Mouse (Mus musculus): ENCODE data around the gene Prkra. TPM values are rescaled to one million over a fixed set of nuclear protein-coding genes. Genes with fewer than 3 reads are reported as not detected.

The Prkra gene
- polyA plus RNA-seq, 1 experiment from 2014 or later, result 20.3 TPM

GRCm38 (mm10) chr2:76620188-76620587 is 27.6 kb downstream of the Prkra start:
- no peaks in the 10 kb centered on the region for H3K9me3 ChIP-seq (ENCODE audit: control insufficient read depth)
- TF ChIP-seq CTCF (IDR thresholded peaks at IDR 0.05; ENCODE audit: low read depth), result no peak
- H3K36me3 ChIP-seq (ENCODE audit: control insufficient read depth, insufficient read depth), result 0 out of 2 replicates have a peak, but pooled peaks cover 10% of the 10 kb centered on the region
- H3K27me3 ChIP-seq (replicated peaks; ENCODE audit: control insufficient read depth, insufficient read depth, low read length), result no peaks in the 10 kb centered on the region
- no peak overlapping the region for H3K27ac ChIP-seq (ENCODE audit: low read depth, low read length)
- H3K4me2 ChIP-seq (replicated peaks; ENCODE audit: low read depth), result no peak overlapping the region
- ATAC-seq, result no peak
- no peak overlapping the region for H3K4me3 ChIP-seq (ENCODE audit: low read depth, low read length)
- no peak overlapping the region for H3K9ac ChIP-seq (ENCODE audit: low read depth, low read length)
- no peaks in the 10 kb centered on the region for H3K4me1 ChIP-seq (replicated peaks; ENCODE audit: control insufficient read depth, insufficient read depth, low read length)
- WGBS, result 67% methylated on average over 5 of the region's 5 CpGs

GRCm38 (mm10) chr2:76618078-76618477 is 29.7 kb downstream of the Prkra start:
- no peaks in the 10 kb centered on the region for H3K4me1 ChIP-seq (replicated peaks; ENCODE audit: control insufficient read depth, insufficient read depth, low read length)
- no peak overlapping the region for H3K4me2 ChIP-seq (replicated peaks; ENCODE audit: low read depth)
- no peak overlapping the region for H3K27ac ChIP-seq (ENCODE audit: low read depth, low read length)
- no peaks in the 10 kb centered on the region for H3K27me3 ChIP-seq (replicated peaks; ENCODE audit: control insufficient read depth, insufficient read depth, low read length)
- no peak overlapping the region for H3K9ac ChIP-seq (ENCODE audit: low read depth, low read length)
- no peaks in the 10 kb centered on the region for H3K36me3 ChIP-seq (ENCODE audit: control insufficient read depth, insufficient read depth)
- 15% methylated on average over 1 of the region's 1 CpGs for WGBS
- H3K9me3 ChIP-seq (ENCODE audit: control insufficient read depth), result no peaks in the 10 kb centered on the region
- no peak overlapping the region for H3K4me3 ChIP-seq (ENCODE audit: low read depth, low read length)
- no peak for ATAC-seq
- TF ChIP-seq CTCF (IDR thresholded peaks at IDR 0.05; ENCODE audit: low read depth), result peak; percentile 81

GRCm38 (mm10) chr2:76611996-76612395 is 35.8 kb downstream of the Prkra start:
- WGBS, result 75% methylated on average over 3 of the region's 3 CpGs
- Histone ChIP-seq H3K9ac (ENCODE audit: low read depth, low read length) (no peak overlapping the region), H3K27ac (ENCODE audit: low read depth, low read length) (no peak overlapping the region), H3K4me3 (ENCODE audit: low read depth, low read length) (no peak overlapping the region), H3K4me1 (replicated peaks; ENCODE audit: control insufficient read depth, insufficient read depth, low read length) (0 out of 2 replicates have a peak, but pooled peaks cover 3% of the 10 kb centered on the region), H3K27me3 (replicated peaks; ENCODE audit: control insufficient read depth, insufficient read depth, low read length) (no peaks in the 10 kb centered on the region), H3K4me2 (replicated peaks; ENCODE audit: low read depth) (no peak overlapping the region), H3K36me3 (ENCODE audit: control insufficient read depth, insufficient read depth) (no peaks in the 10 kb centered on the region), H3K9me3 (ENCODE audit: control insufficient read depth) (no peaks in the 10 kb centered on the region)
- ATAC-seq, result no peak
- no peak for TF ChIP-seq CTCF (IDR thresholded peaks at IDR 0.05; ENCODE audit: low read depth)

GRCm38 (mm10) chr2:76610326-76611104 is 37.3 kb downstream of the Prkra start:
- Histone ChIP-seq H3K4me1 (replicated peaks; ENCODE audit: control insufficient read depth, insufficient read depth, low read length) (0 out of 2 replicates have a peak, but pooled peaks cover 3% of the 10 kb centered on the region), H3K4me3 (ENCODE audit: low read depth, low read length) (no peak overlapping the region), H3K9me3 (ENCODE audit: control insufficient read depth) (no peaks in the 10 kb centered on the region), H3K4me2 (replicated peaks; ENCODE audit: low read depth) (peak overlapping the region; percentile 51), H3K36me3 (ENCODE audit: control insufficient read depth, insufficient read depth) (no peaks in the 10 kb centered on the region), H3K9ac (ENCODE audit: low read depth, low read length) (no peak overlapping the region), H3K27ac (ENCODE audit: low read depth, low read length) (peak overlapping the region; percentile 66), H3K27me3 (replicated peaks; ENCODE audit: control insufficient read depth, insufficient read depth, low read length) (no peaks in the 10 kb centered on the region)
- WGBS, result 33% methylated on average over 10 of the region's 10 CpGs
- TF ChIP-seq CTCF (IDR thresholded peaks at IDR 0.05; ENCODE audit: low read depth), result no peak
- peak; percentile 83 for ATAC-seq

GRCm38 (mm10) chr2:76606704-76607103 is 41.1 kb downstream of the Prkra start:
- no peak overlapping the region for H3K27ac ChIP-seq (ENCODE audit: low read depth, low read length)
- TF ChIP-seq CTCF (IDR thresholded peaks at IDR 0.05; ENCODE audit: low read depth), result no peak
- no peaks in the 10 kb centered on the region for H3K27me3 ChIP-seq (replicated peaks; ENCODE audit: control insufficient read depth, insufficient read depth, low read length)
- H3K4me2 ChIP-seq (replicated peaks; ENCODE audit: low read depth), result no peak overlapping the region
- H3K4me1 ChIP-seq (replicated peaks; ENCODE audit: control insufficient read depth, insufficient read depth, low read length), result 0 out of 2 replicates have a peak, but pooled peaks cover 3% of the 10 kb centered on the region
- no peak overlapping the region for H3K9ac ChIP-seq (ENCODE audit: low read depth, low read length)
- no peaks in the 10 kb centered on the region for H3K9me3 ChIP-seq (ENCODE audit: control insufficient read depth)
- no peaks in the 10 kb centered on the region for H3K36me3 ChIP-seq (ENCODE audit: control insufficient read depth, insufficient read depth)
- 65% methylated on average over 3 of the region's 3 CpGs for WGBS
- H3K4me3 ChIP-seq (ENCODE audit: low read depth, low read length), result no peak overlapping the region
- no peak for ATAC-seq

- H3K4me3 ChIP-seq (ENCODE audit: low read depth, low read length), result no peak overlapping the region
- H3K27ac ChIP-seq (ENCODE audit: low read depth, low read length), result no peak overlapping the region
- no peaks in the 10 kb centered on the region for H3K9me3 ChIP-seq (ENCODE audit: control insufficient read depth)
- 100% methylated on average over 1 of the region's 1 CpGs for WGBS
- ATAC-seq, result no peak
- H3K36me3 ChIP-seq (ENCODE audit: control insufficient read depth, insufficient read depth), result no peaks in the 10 kb centered on the region
- H3K27me3 ChIP-seq (replicated peaks; ENCODE audit: control insufficient read depth, insufficient read depth, low read length), result no peaks in the 10 kb centered on the region
- H3K4me2 ChIP-seq (replicated peaks; ENCODE audit: low read depth), result no peak overlapping the region
- TF ChIP-seq CTCF (IDR thresholded peaks at IDR 0.05; ENCODE audit: low read depth), result no peak
- H3K9ac ChIP-seq (ENCODE audit: low read depth, low read length), result no peak overlapping the region
- H3K4me1 ChIP-seq (replicated peaks; ENCODE audit: control insufficient read depth, insufficient read depth, low read length), result no peaks in the 10 kb centered on the region
These were observed 45.6 kb downstream of the Prkra start for GRCm38 (mm10) chr2:76602256-76602655.
